Mouse (Mus musculus) cortical plate, adult 2 months (tissue): Measurements from ENCODE around the gene Slc6a1. TPM values are rescaled to one million over a fixed set of nuclear protein-coding genes. Genes with fewer than 3 reads are reported as not detected.

Source experiments
- H3K27ac ChIP-seq: fragments of 200-500 bp; 2 replicates; pipeline ENCODE4 v1.5.1; 2012; ENCODE audit warnings: low read length, control low read depth, inconsistent platforms; ENCODE audit not compliant: insufficient read depth
- H3K4me1 ChIP-seq: fragments of 200-500 bp; 2 replicates; pipeline ENCODE4 v1.6.1; 2011; ENCODE audit warnings: low read length; ENCODE audit not compliant: control insufficient read depth, insufficient read depth
- H3K4me3 ChIP-seq: fragments of 200-500 bp; 2 replicates; pipeline ENCODE4 v1.5.1; 2011; ENCODE audit warnings: mild to moderate bottlenecking, low read length, control low read depth; ENCODE audit not compliant: insufficient read depth
- CTCF ChIP-seq: fragments of 200-500 bp; IDR thresholded peaks from 2 replicates; pipeline ENCODE4 v1.5.1; 2011; ENCODE audit warnings: mild to moderate bottlenecking, control low read depth, low read length; ENCODE audit not compliant: insufficient read depth; ENCODE audit errors: extremely low read depth
- POLR2A ChIP-seq: fragments of 200-500 bp; IDR thresholded peaks from 2 replicates; pipeline ENCODE4 v1.6.1; 2011; ENCODE audit warnings: mild to moderate bottlenecking, low read length, control low read depth; ENCODE audit not compliant: insufficient read depth; ENCODE audit errors: extremely low read depth
- polyA plus RNA-seq: library from polyadenylated mRNA; depleted of rRNA; stranded (reverse); fragments of >200 nt; gene quantifications from 2 replicates; pipeline ENCODE4 v1.2.3, GENCODE M21; 2012

Gene Slc6a1
- polyA plus RNA-seq, 1 experiment = 392 TPM

DNA sequence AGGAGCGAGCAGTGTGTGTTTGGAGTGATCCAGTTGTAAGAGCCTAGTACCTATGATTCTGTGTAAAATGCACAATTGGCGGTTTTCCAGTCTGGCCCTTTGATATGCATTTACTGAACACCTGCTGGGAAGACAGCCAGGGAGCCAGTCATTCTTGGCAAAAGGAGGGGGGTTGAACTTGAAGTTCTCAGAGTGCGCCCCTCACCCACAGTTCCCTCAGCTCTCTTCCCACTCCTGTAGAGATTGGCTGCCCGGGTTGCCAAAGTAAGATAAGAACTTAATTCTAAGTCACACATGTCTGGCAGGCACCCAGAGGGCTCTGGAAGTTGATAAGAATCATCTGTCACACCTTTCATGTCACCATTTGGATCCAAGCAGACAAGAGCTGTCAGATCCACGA is 18.0 kb upstream of the Slc6a1 start:
- Histone ChIP-seq H3K27ac (no peak overlapping the region), H3K4me3 (no peak overlapping the region), H3K4me1 (no peaks in the 10 kb centered on the region)
- TF ChIP-seq POLR2A = no peak
- TF ChIP-seq CTCF = no peak

GRCm38 (mm10) chr6:114266273-114266672 is 16.2 kb upstream of the Slc6a1 start:
- no peaks in the 10 kb centered on the region for H3K4me1 ChIP-seq
- H3K4me3 ChIP-seq = no peak overlapping the region
- TF ChIP-seq POLR2A (no peak), CTCF (no peak)
- no peak overlapping the region for H3K27ac ChIP-seq

GRCm38 (mm10) chr6:114267979-114268378 is 14.5 kb upstream of the Slc6a1 start:
- no peak overlapping the region for H3K27ac ChIP-seq
- no peaks in the 10 kb centered on the region for H3K4me1 ChIP-seq

GRCm38 (mm10) chr6:114269589-114269988 is 12.8 kb upstream of the Slc6a1 start:
- no peak overlapping the region for H3K27ac ChIP-seq
- no peaks in the 10 kb centered on the region for H3K4me1 ChIP-seq
- no peak for TF ChIP-seq CTCF
- no peak overlapping the region for H3K4me3 ChIP-seq

More at GRCm38 (mm10) chr6:114267979-114268378, 14.5 kb upstream of the Slc6a1 start:
- no peak overlapping the region for H3K4me3 ChIP-seq
- TF ChIP-seq POLR2A = no peak
- TF ChIP-seq CTCF = no peak

DNA sequence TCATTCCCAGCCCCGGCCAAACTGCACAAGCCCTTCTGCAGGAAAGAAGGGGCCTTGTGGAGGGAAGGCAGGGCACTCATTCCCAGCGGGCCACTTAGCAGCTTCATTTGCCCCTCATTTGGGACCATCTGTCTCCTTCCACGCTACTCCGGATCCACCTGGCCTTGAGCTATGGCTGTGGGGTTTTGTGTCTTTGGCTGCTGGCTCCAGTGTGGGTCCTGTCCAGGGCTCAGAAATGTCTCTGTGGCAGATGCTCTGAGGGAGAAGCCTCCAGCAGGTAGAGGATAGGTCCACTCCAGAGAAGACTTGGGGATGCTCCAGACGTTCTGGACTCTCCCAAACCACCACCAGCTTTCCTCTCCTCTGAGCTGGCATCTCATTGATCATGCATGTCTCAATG is 11.6 kb upstream of the Slc6a1 start:
- Histone ChIP-seq H3K4me3 (no peak overlapping the region), H3K4me1 (no peaks in the 10 kb centered on the region), H3K27ac (no peak overlapping the region)
- TF ChIP-seq POLR2A (no peak), CTCF (no peak)

DNA sequence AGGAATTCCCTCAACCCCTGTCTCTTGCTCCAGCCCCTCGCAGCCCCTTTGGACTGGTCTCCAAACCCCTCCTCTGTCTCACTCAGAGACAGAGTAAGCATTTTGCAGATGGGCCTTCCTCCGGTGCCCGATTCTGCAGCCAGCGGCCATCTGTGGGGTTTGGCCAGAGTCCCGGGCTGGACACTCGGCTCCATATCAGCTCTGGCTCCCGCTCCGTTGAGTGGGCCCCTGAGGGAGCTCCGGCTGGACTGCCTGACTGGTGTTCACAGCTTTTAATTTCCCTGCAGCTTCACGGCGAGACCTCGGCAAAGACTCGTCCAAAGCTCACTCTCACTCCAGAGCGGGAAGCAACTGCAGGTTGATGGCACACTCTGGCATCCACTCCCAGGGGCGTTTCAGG is 10.2 kb upstream of the Slc6a1 start:
- H3K4me1 ChIP-seq = no peaks in the 10 kb centered on the region
- H3K27ac ChIP-seq = no peak overlapping the region
- no peak overlapping the region for H3K4me3 ChIP-seq
- TF ChIP-seq POLR2A (no peak), CTCF (no peak)

- Histone ChIP-seq H3K4me3 (no peak overlapping the region), H3K4me1 (no peaks in the 10 kb centered on the region), H3K27ac (no peak overlapping the region)
- TF ChIP-seq POLR2A (no peak), CTCF (no peak)
Measured at GRCm38 (mm10) chr6:114273997-114274728, 8.3 kb upstream of the Slc6a1 start.

GRCm38 (mm10) chr6:114275800-114276199 is 6.6 kb upstream of the Slc6a1 start:
- no peak overlapping the region for H3K27ac ChIP-seq
- no peak overlapping the region for H3K4me3 ChIP-seq
- H3K4me1 ChIP-seq = no peaks in the 10 kb centered on the region
- TF ChIP-seq POLR2A = no peak
- TF ChIP-seq CTCF = peak; percentile 36

GRCm38 (mm10) chr6:114283278-114283770 is 889 bp downstream of the Slc6a1 start:
- Histone ChIP-seq H3K4me1 (peaks cover 5% of the 10 kb centered on the region), H3K4me3 (peak overlapping the region; percentile 73), H3K27ac (peak overlapping the region; percentile 94)
- TF ChIP-seq CTCF (no peak), POLR2A (no peak)

- peak overlapping the region; percentile 73 for H3K4me3 ChIP-seq
- peaks cover 5% of the 10 kb centered on the region for H3K4me1 ChIP-seq
- H3K27ac ChIP-seq = peak overlapping the region; percentile 94
- TF ChIP-seq CTCF (no peak), POLR2A (peak; percentile 76)
Measured at GRCm38 (mm10) chr6:114283927-114284703, 1.7 kb downstream of the Slc6a1 start.
